Mouse (Mus musculus) MEL (cell line): ENCODE data around the gene Cntn1. TPM values are rescaled to one million over a fixed set of nuclear protein-coding genes. Genes with fewer than 3 reads are reported as not detected.

Experiments
- DNase-seq: peaks from one replicate; pipeline ENCODE4 v3.0.0; 2011; ENCODE audit warnings: low read depth, low spot score
- H3K27ac ChIP-seq: 2 replicates; pipeline ENCODE4 v1.5.1; 2012; ENCODE audit warnings: low read depth, mild to moderate bottlenecking, control low read depth, low read length, moderate library complexity; ENCODE audit not compliant: control insufficient read depth
- H3K27me3 ChIP-seq, 2 experiments: fragments of 150-350 bp in 1 of 2; sonication (generic) in 1 of 2; 2 replicates each; pipeline ENCODE4 v1.6.1; 2012; ENCODE audit warnings: low read length in 2 of 2, mild to moderate bottlenecking in 2 of 2, improper control_type of control experiment in 1 of 2, moderate library complexity in 1 of 2; ENCODE audit not compliant: insufficient read depth in 2 of 2, control insufficient read depth in 1 of 2
- H3K36me3 ChIP-seq, 2 experiments: 2 replicates each; pipeline ENCODE4 v1.6.1; 2012 to 2014; ENCODE audit warnings: low read length in 2 of 2, improper control_type of control experiment in 1 of 2, inconsistent platforms in 1 of 2, mild to moderate bottlenecking in 1 of 2; ENCODE audit not compliant: insufficient read depth in 2 of 2, control insufficient read depth in 1 of 2
- H3K4me1 ChIP-seq, 2 experiments: fragments of 150-350 bp in 1 of 2; sonication (generic) in 1 of 2; 2 replicates each; pipeline ENCODE4 v1.6.1; 2012; ENCODE audit warnings: low read length in 2 of 2, improper control_type of control experiment in 1 of 2, mild to moderate bottlenecking in 1 of 2; ENCODE audit not compliant: insufficient read depth in 2 of 2, control insufficient read depth in 1 of 2
- H3K4me3 ChIP-seq, 2 experiments: fragments of 150-350 bp in 1 of 2; sonication (generic) in 1 of 2; 2 replicates each; pipeline ENCODE4 v1.5.1; 2012; ENCODE audit warnings: low read depth in 2 of 2, low read length in 2 of 2, mild to moderate bottlenecking in 2 of 2, moderate library complexity in 2 of 2, control low read depth in 1 of 2, improper control_type of control experiment in 1 of 2; ENCODE audit not compliant: control insufficient read depth in 1 of 2, insufficient read depth in 1 of 2
- H3K79me2 ChIP-seq: 2 replicates; pipeline ENCODE4 v1.6.1; 2012; ENCODE audit warnings: mild to moderate bottlenecking, low read length, moderate library complexity; ENCODE audit not compliant: control insufficient read depth, poor library complexity, insufficient read depth
- H3K9ac ChIP-seq: 2 replicates; pipeline ENCODE4 v1.6.1; 2012; ENCODE audit warnings: low read depth, mild to moderate bottlenecking, control low read depth, low read length, moderate library complexity; ENCODE audit not compliant: control insufficient read depth, poor library complexity, severe bottlenecking
- H3K9me3 ChIP-seq: fragments of 150-350 bp; sonication (generic); replicated peaks from 2 replicates; pipeline ENCODE4 v1.6.1; 2012; ENCODE audit warnings: mild to moderate bottlenecking, low read length, improper control_type of control experiment, moderate library complexity; ENCODE audit not compliant: insufficient read depth
- CHD2 ChIP-seq: IDR thresholded peaks from 2 replicates; pipeline ENCODE4 v1.6.1; 2011; ENCODE audit warnings: low read length, improper control_type of control experiment
- E2F4 ChIP-seq: IDR thresholded peaks from 2 replicates; pipeline ENCODE4 v1.6.1; 2011; ENCODE audit warnings: low read depth, low read length, improper control_type of control experiment, borderline replicate concordance
- ELF1 ChIP-seq: IDR thresholded peaks from 2 replicates; pipeline ENCODE4 v1.6.1; 2014; ENCODE audit warnings: low read depth, mild to moderate bottlenecking, inconsistent platforms, low read length, improper control_type of control experiment, moderate library complexity
- EP300 ChIP-seq, 2 experiments: IDR thresholded peaks; 2 replicates each; pipeline ENCODE4 v1.6.1; 2011; ENCODE audit warnings: improper control_type of control experiment in 2 of 2, low read length in 2 of 2, low read depth in 1 of 2, mild to moderate bottlenecking in 1 of 2
- GABPA ChIP-seq: IDR thresholded peaks from 2 replicates; pipeline ENCODE4 v1.6.1; 2012; ENCODE audit warnings: low read depth, mild to moderate bottlenecking, inconsistent platforms, low read length, improper control_type of control experiment, moderate library complexity
- HCFC1 ChIP-seq: IDR thresholded peaks from 2 replicates; pipeline ENCODE4 v1.6.1; 2012; ENCODE audit warnings: low read depth, mild to moderate bottlenecking, inconsistent platforms, low read length, improper control_type of control experiment, moderate library complexity
- JUND ChIP-seq: IDR thresholded peaks from 2 replicates; pipeline ENCODE4 v1.6.1; 2011; ENCODE audit warnings: low read depth, mild to moderate bottlenecking, improper control_type of control experiment, low read length
- MAX ChIP-seq: IDR thresholded peaks from 2 replicates; pipeline ENCODE4 v1.6.1; 2011; ENCODE audit warnings: low read length, improper control_type of control experiment
- MXI1 ChIP-seq: IDR thresholded peaks from 2 replicates; pipeline ENCODE4 v1.6.1; 2011; ENCODE audit warnings: mild to moderate bottlenecking, low read depth, low read length, improper control_type of control experiment
- MYB ChIP-seq: IDR thresholded peaks from 2 replicates; pipeline ENCODE4 v1.6.1; 2011; ENCODE audit warnings: mild to moderate bottlenecking, low read depth, low read length, improper control_type of control experiment
- MYC ChIP-seq: IDR thresholded peaks from 2 replicates; pipeline ENCODE4 v1.6.1; 2011; ENCODE audit warnings: low read depth, mild to moderate bottlenecking, low read length, improper control_type of control experiment, moderate library complexity
- POLR2AphosphoS2 ChIP-seq: IDR thresholded peaks from 2 replicates; pipeline ENCODE4 v1.6.1; 2011; ENCODE audit warnings: low read length, improper control_type of control experiment
- POLR2AphosphoS5 ChIP-seq: IDR thresholded peaks from 2 replicates; pipeline ENCODE4 v1.6.1; 2012; ENCODE audit warnings: low read depth, borderline replicate concordance, mild to moderate bottlenecking, inconsistent platforms, low read length, moderate library complexity, mixed read lengths
- RAD21 ChIP-seq: IDR thresholded peaks from 2 replicates; pipeline ENCODE4 v1.6.1; 2011; ENCODE audit warnings: mild to moderate bottlenecking, low read depth, low read length, improper control_type of control experiment
- SIN3A ChIP-seq: IDR thresholded peaks from 2 replicates; pipeline ENCODE4 v1.6.1; 2012; ENCODE audit warnings: low read length, improper control_type of control experiment, inconsistent platforms
- SMC3 ChIP-seq: IDR thresholded peaks from 2 replicates; pipeline ENCODE4 v1.6.1; 2011; ENCODE audit warnings: low read depth, low read length, improper control_type of control experiment
- TBP ChIP-seq: IDR thresholded peaks from 2 replicates; pipeline ENCODE4 v1.8.0; 2011; ENCODE audit warnings: low read depth, low read length, improper control_type of control experiment
- USF1 ChIP-seq: IDR thresholded peaks from 2 replicates; pipeline ENCODE4 v1.6.1; 2014; ENCODE audit warnings: low read depth, mild to moderate bottlenecking, inconsistent platforms, low read length, improper control_type of control experiment, moderate library complexity
- ZC3H11A ChIP-seq: IDR thresholded peaks from 2 replicates; pipeline ENCODE4 v1.6.1; 2012; ENCODE audit warnings: low read depth, mild to moderate bottlenecking, inconsistent platforms, low read length, improper control_type of control experiment
- ZKSCAN1 ChIP-seq: IDR thresholded peaks from 2 replicates; pipeline ENCODE4 v1.6.1; 2012; ENCODE audit warnings: low read depth, mild to moderate bottlenecking, inconsistent platforms, low read length, improper control_type of control experiment, moderate library complexity
- ZMIZ1 ChIP-seq: IDR thresholded peaks from 2 replicates; pipeline ENCODE4 v1.6.1; 2012; ENCODE audit warnings: low read depth, mild to moderate bottlenecking, inconsistent platforms, low read length, improper control_type of control experiment, moderate library complexity
- ZNF384 ChIP-seq: IDR thresholded peaks from 2 replicates; pipeline ENCODE4 v1.6.1; 2012; ENCODE audit warnings: low read depth, mild to moderate bottlenecking, inconsistent platforms, low read length, improper control_type of control experiment
- polyA plus RNA-seq, 2 experiments: library from polyadenylated mRNA; stranded (reverse) in 1 of 2; unstranded in 1 of 2; fragments of >175 nt in 1 of 2; fragments of >200 nt in 1 of 2; gene quantifications; 2 replicates each; pipeline versions ENCODE4 v1.2.1 to v1.2.4; 2012; ENCODE audit warnings: low replicate concordance in 2 of 2, low read depth in 1 of 2; ENCODE audit not compliant: insufficient read length in 2 of 2, insufficient read depth in 1 of 2, missing spikeins in 1 of 2
- total RNA-seq: library from RNA; depleted of rRNA; stranded (reverse); fragments of 300-350 nt; gene quantifications from 2 replicates; pipeline ENCODE4 v1.2.3, GENCODE M21; 2012

Cntn1 gene
- total and polyA plus RNA-seq, 3 experiments = not detected

DNA sequence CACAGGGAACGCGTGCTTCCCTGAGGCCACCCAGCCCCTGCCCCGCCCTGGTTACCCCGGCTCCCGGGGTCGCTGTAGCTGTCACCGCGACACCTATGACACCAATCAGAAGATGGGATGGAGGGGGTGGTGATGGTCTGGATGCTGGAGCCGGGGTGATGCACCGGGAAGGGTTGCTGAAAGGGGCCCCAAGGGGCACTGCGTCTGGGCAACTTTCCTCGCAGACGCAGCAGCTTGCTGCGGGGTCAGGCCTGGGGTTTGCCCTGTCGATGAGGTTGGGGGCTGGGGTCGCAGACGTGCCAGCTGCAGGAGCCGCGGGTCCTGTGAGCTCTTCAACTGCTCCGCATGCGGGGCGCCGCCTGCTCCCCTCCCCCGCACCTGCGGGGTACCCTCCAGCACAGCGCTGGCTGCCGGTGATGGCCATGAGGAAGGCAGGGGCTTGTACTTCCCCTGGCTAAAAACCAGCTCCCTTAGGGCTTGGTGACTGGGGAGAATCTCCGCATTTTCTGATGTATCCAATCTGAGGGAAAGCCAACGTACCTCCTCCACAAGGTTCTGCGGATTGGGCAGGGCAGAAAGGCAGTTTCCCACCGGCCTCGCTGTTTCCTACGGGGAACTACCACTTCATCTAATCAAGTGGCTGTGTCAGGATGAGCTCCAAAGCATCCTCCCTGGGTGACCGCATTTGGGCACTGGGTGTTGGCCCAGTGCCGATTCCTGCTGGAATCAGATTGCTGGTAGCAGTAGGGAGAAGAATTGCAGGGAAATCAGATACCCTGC is 578 bp downstream of the Cntn1 start:
- H3K9ac ChIP-seq = no peak overlapping the region
- no peak overlapping the region for H3K4me3 ChIP-seq
- no peak overlapping the region for H3K27ac ChIP-seq
- no peaks in the 10 kb centered on the region for H3K9me3 ChIP-seq
- H3K27me3 ChIP-seq = no peaks in the 10 kb centered on the region
- TF ChIP-seq USF1 (no peak), ZKSCAN1 (no peak), MYC (no peak), MXI1 (no peak), CHD2 (no peak), EP300 (IDR thresholded peaks at IDR 0.05; ENCODE audit: low read depth in 1 of 2, low read length in 2 of 2) (no peak), JUND (no peak), ZC3H11A (no peak), POLR2AphosphoS2 (no peak), ZMIZ1 (no peak), RAD21 (no peak), TBP (no peak), MYB (no peak), MAX (no peak)
- H3K4me1 ChIP-seq = no peaks in the 10 kb centered on the region
- no peak for DNase-seq
- no peaks in the 10 kb centered on the region for H3K36me3 ChIP-seq
- H3K79me2 ChIP-seq = no peaks in the 10 kb centered on the region

DNA sequence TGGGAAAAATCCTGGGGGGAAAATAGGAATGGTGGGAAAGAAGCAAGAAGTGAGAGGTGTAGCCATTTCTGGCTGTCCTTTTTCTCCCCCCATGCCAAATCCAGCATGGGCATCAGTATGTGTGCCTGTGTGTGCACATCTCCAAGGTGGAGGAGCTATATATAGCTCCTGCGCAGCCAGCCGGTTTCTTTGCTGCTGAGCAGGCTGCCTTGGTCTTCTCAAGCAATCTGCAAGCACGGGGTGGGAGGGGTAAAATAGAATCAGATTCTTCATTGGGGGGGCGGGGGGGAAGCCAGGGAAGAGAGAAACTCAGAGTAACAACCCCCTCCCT is 1.1 kb downstream of the Cntn1 start:
- TF ChIP-seq RAD21 = no peak
- no peak for TF ChIP-seq GABPA
- no peak for TF ChIP-seq ELF1
- TF ChIP-seq MYC = no peak
- no peak for TF ChIP-seq SIN3A
- no peak for TF ChIP-seq POLR2AphosphoS5
- no peak for TF ChIP-seq SMC3
- TF ChIP-seq E2F4 = no peak
- no peak for TF ChIP-seq HCFC1
- no peak for TF ChIP-seq ZNF384
- Histone ChIP-seq H3K9me3 (no peaks in the 10 kb centered on the region), H3K27me3 (no peaks in the 10 kb centered on the region), H3K9ac (no peak overlapping the region), H3K27ac (no peak overlapping the region), H3K4me3 (no peak overlapping the region), H3K4me1 (no peaks in the 10 kb centered on the region), H3K36me3 (no peaks in the 10 kb centered on the region), H3K79me2 (no peaks in the 10 kb centered on the region)
- DNase-seq = no peak
